Mouse (Mus musculus) thymus, postnatal 0 days (tissue): Measurements from ENCODE around the gene Mgea5. TPM values are rescaled to one million over a fixed set of nuclear protein-coding genes. Genes with fewer than 3 reads are reported as not detected.
"Not testable (repeated sequence)": the region's sequence is repeated elsewhere in the genome, so short reads cannot be mapped to it uniquely, and the experiment has no call there.

Source experiments
- DNase-seq: peaks from one replicate; pipeline ENCODE4 v3.0.0-alpha.2; 2015; ENCODE audit warnings: low spot score
- polyA plus RNA-seq: library from polyadenylated mRNA; unstranded; fragments of >200 nt; fragmentation: Nextera tagmentation; extraction: Ambion mirVana; gene quantifications from 2 replicates; pipeline ENCODE4 v1.2.1, GENCODE M21; 2015

The Mgea5 gene
- polyA plus RNA-seq = 61.0 and 90.5 TPM in 2 replicates

- peak; percentile 99 for DNase-seq
Observed at GRCm38 (mm10) chr19:45783181-45783932, at the start of gene Mgea5. Gene Mgea5, minus strand, starts transcription at chr19:45783837.

- DNase-seq = no peak
Observed at GRCm38 (mm10) chr19:45830679-45831078, 47.0 kb upstream of the Mgea5 start.

GRCm38 (mm10) chr19:45827736-45828135 is 44.1 kb upstream of the Mgea5 start:
- no peak for DNase-seq

- DNase-seq = no peak
Observed at GRCm38 (mm10) chr19:45827125-45827524, 43.5 kb upstream of the Mgea5 start.

GRCm38 (mm10) chr19:45826146-45826545 is 42.5 kb upstream of the Mgea5 start:
- no peak for DNase-seq

GRCm38 (mm10) chr19:45821832-45822231 is 38.2 kb upstream of the Mgea5 start:
- no peak for DNase-seq

- DNase-seq = no peak
Observed at GRCm38 (mm10) chr19:45817816-45818490, 34.3 kb upstream of the Mgea5 start.

- DNase-seq = no peak
Observed at GRCm38 (mm10) chr19:45816727-45817126, 33.1 kb upstream of the Mgea5 start.

- DNase-seq = peak; percentile 66
Observed at GRCm38 (mm10) chr19:45815831-45816405, 32.3 kb upstream of the Mgea5 start, which contains the start of gene Kcnip2. Gene Kcnip2, minus strand, starts transcription at chr19:45816061.

GRCm38 (mm10) chr19:45815170-45815569 is 31.5 kb upstream of the Mgea5 start:
- DNase-seq = no peak

GRCm38 (mm10) chr19:45813801-45814200 is 30.2 kb upstream of the Mgea5 start:
- DNase-seq = peak; percentile 28

GRCm38 (mm10) chr19:45813263-45813662 is 29.6 kb upstream of the Mgea5 start:
- DNase-seq = peak; percentile 78

GRCm38 (mm10) chr19:45812673-45813252 is 29.1 kb upstream of the Mgea5 start:
- no peak for DNase-seq

GRCm38 (mm10) chr19:45812115-45812514 is 28.5 kb upstream of the Mgea5 start:
- DNase-seq = peak; percentile 59

GRCm38 (mm10) chr19:45811028-45811674 is 27.5 kb upstream of the Mgea5 start:
- no peak for DNase-seq

- DNase-seq = peak; percentile 31
Observed at GRCm38 (mm10) chr19:45807732-45808131, 24.1 kb upstream of the Mgea5 start.

GRCm38 (mm10) chr19:45805817-45806216 is 22.2 kb upstream of the Mgea5 start:
- not testable (repeated sequence) for DNase-seq

GRCm38 (mm10) chr19:45804593-45805368 is 21.1 kb upstream of the Mgea5 start:
- DNase-seq = peak; percentile 81

GRCm38 (mm10) chr19:45803408-45803807 is 19.8 kb upstream of the Mgea5 start:
- no peak for DNase-seq

- DNase-seq = no peak
Observed at GRCm38 (mm10) chr19:45802702-45803101, 19.1 kb upstream of the Mgea5 start.
